Mouse (Mus musculus) limb, embryonic 11.5 days (tissue): ENCODE data around the gene Cox10. TPM values are rescaled to one million over a fixed set of nuclear protein-coding genes. Genes with fewer than 3 reads are reported as not detected.
A peak's percentile ranks its signal among the peaks of the same experiment; 100 is the strongest.

ENCODE experiments used
- ATAC-seq: fragments of 200-750 bp; cut with Nextera tagmentation; 2 replicates; pipeline ENCODE4 v1.8.0; 2017; ENCODE audit warnings: low read depth; ENCODE audit not compliant: insufficient number of reproducible peaks, low FRiP score, low TSS enrichment
- DNase-seq: peaks from one replicate; pipeline ENCODE4 v3.0.0-alpha.2; 2015; ENCODE audit warnings: low spot score
- H3K27ac ChIP-seq: fragments of 300-500 bp; sonication (generic); replicated peaks from 2 replicates; pipeline ENCODE4 v1.5.1; 2014; ENCODE audit warnings: low read depth, mild to moderate bottlenecking, low read length
- H3K27me3 ChIP-seq: fragments of 300-500 bp; sonication (generic); 2 replicates; pipeline ENCODE4 v1.6.1; 2014; ENCODE audit warnings: mild to moderate bottlenecking, low read length, mixed read lengths; ENCODE audit not compliant: control insufficient read depth, insufficient read depth
- H3K36me3 ChIP-seq: fragments of 300-500 bp; sonication (generic); 2 replicates; pipeline ENCODE4 v1.6.1; 2014; ENCODE audit warnings: mild to moderate bottlenecking, low read length, moderate library complexity, mixed read lengths; ENCODE audit not compliant: control insufficient read depth, insufficient read depth
- H3K4me1 ChIP-seq: fragments of 300-500 bp; sonication (generic); 2 replicates; pipeline ENCODE4 v1.6.1; 2014; ENCODE audit warnings: low read length, mixed read lengths; ENCODE audit not compliant: control insufficient read depth, insufficient read depth
- H3K4me2 ChIP-seq: fragments of 300-500 bp; sonication (generic); 2 replicates; pipeline ENCODE4 v1.6.1; 2014; ENCODE audit warnings: low read depth, mild to moderate bottlenecking, moderate library complexity; ENCODE audit not compliant: severe bottlenecking
- H3K4me3 ChIP-seq: fragments of 300-500 bp; sonication (generic); 2 replicates; pipeline ENCODE4 v1.5.1; 2014; ENCODE audit warnings: low read depth, low read length
- H3K9ac ChIP-seq: fragments of 300-500 bp; sonication (generic); 2 replicates; pipeline ENCODE4 v1.6.1; 2014; ENCODE audit warnings: mild to moderate bottlenecking, low read length
- H3K9me3 ChIP-seq: fragments of 300-500 bp; sonication (generic); 2 replicates; pipeline ENCODE4 v1.6.1; 2016; ENCODE audit warnings: low read length; ENCODE audit not compliant: control insufficient read depth
- WGBS: fragments of 180-500 bp; shearing (Covaris S2); extraction: QIAGEN DNeasy Blood & Tissue Kit; methylation state at CpG from one replicate; pipeline ENCODE4 v1.1.7; 2014; 5-methylcytosine and 5-hydroxymethylcytosine counted together
- polyA plus RNA-seq: library from polyadenylated mRNA; unstranded; fragments of >200 nt; fragmentation: Nextera tagmentation; extraction: Ambion mirVana; gene quantifications from 2 replicates; pipeline ENCODE4 v1.2.1, GENCODE M21; 2014

The Cox10 gene
- polyA plus RNA-seq, 1 experiment from 2014 or later: 30.7 TPM

- H3K27me3 ChIP-seq: no peaks in the 10 kb centered on the region
These were observed 125.4 kb downstream of the Cox10 start for GRCm38 (mm10) chr11:63953887-63954286.

GRCm38 (mm10) chr11:63952743-63953191 is 126.5 kb downstream of the Cox10 start:
- Histone ChIP-seq H3K4me2 (no peak overlapping the region), H3K27ac (no peak overlapping the region), H3K27me3 (no peaks in the 10 kb centered on the region), H3K4me1 (peaks cover 5% of the 10 kb centered on the region), H3K36me3 (no peaks in the 10 kb centered on the region), H3K4me3 (no peak overlapping the region), H3K9ac (no peak overlapping the region), H3K9me3 (no peaks in the 10 kb centered on the region)
- ATAC-seq (no peak), DNase-seq (no peak)
- WGBS: 40% methylated on average over 4 of the region's 4 CpGs

More at GRCm38 (mm10) chr11:63953887-63954286, 125.4 kb downstream of the Cox10 start:
- no peak overlapping the region for H3K9ac ChIP-seq
- H3K4me1 ChIP-seq: peaks cover 5% of the 10 kb centered on the region
- WGBS: 91% methylated on average over 2 of the region's 2 CpGs
- ATAC-seq (no peak), DNase-seq (no peak)
- H3K4me3 ChIP-seq: no peak overlapping the region
- H3K9me3 ChIP-seq: no peaks in the 10 kb centered on the region
- H3K36me3 ChIP-seq: no peaks in the 10 kb centered on the region
- H3K27ac ChIP-seq: no peak overlapping the region
- no peak overlapping the region for H3K4me2 ChIP-seq

- Histone ChIP-seq H3K4me1 (peaks cover 5% of the 10 kb centered on the region), H3K9ac (peak overlapping the region; percentile 30; the same call in 1 of the 2 replicates), H3K36me3 (no peaks in the 10 kb centered on the region), H3K4me3 (0 out of 2 replicates have a peak overlapping the region, but pooled peaks have one; percentile 15), H3K9me3 (no peaks in the 10 kb centered on the region), H3K27me3 (no peaks in the 10 kb centered on the region), H3K4me2 (peak overlapping the region; percentile 49), H3K27ac (no peak overlapping the region)
- DNase-seq: peak; percentile 64
- 5% methylated on average over 19 of the region's 19 CpGs for WGBS
- ATAC-seq: no peak
These were observed 127.2 kb downstream of the Cox10 start for GRCm38 (mm10) chr11:63951831-63952631.

GRCm38 (mm10) chr11:63948371-63948770 is 130.9 kb downstream of the Cox10 start:
- H3K4me1 ChIP-seq: peaks cover 5% of the 10 kb centered on the region
- H3K36me3 ChIP-seq: no peaks in the 10 kb centered on the region
- no peak overlapping the region for H3K4me2 ChIP-seq
- H3K9ac ChIP-seq: no peak overlapping the region
- 86% methylated on average over 11 of the region's 11 CpGs for WGBS
- no peak overlapping the region for H3K27ac ChIP-seq
- H3K4me3 ChIP-seq: no peak overlapping the region
- ATAC-seq: no peak
- no peaks in the 10 kb centered on the region for H3K9me3 ChIP-seq
- no peak for DNase-seq
- H3K27me3 ChIP-seq: no peaks in the 10 kb centered on the region

DNA sequence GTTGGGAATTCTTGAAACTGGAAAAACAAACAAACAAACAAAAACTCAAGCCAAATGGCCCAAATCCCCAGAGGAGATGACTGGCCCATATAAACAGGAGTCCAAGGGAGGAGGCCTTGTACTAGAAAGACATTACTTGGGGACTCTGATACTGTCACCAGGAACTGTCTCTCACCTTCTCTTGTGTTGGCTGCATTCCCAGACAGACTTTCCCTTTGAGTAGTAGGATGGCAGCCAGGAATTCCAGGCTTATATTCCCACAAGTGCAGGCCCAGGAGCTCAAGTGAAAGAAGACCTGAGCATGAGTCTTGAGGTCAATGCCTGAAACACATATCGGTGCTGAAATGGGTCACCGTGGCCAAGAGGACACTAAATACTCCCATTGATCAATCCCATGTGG is 132.2 kb downstream of the Cox10 start:
- Histone ChIP-seq H3K27ac (no peak overlapping the region), H3K4me2 (no peak overlapping the region), H3K9ac (no peak overlapping the region), H3K4me1 (peaks cover 2% of the 10 kb centered on the region), H3K9me3 (no peaks in the 10 kb centered on the region), H3K27me3 (no peaks in the 10 kb centered on the region), H3K4me3 (no peak overlapping the region), H3K36me3 (no peaks in the 10 kb centered on the region)
- DNase-seq (no peak), ATAC-seq (no peak)
- 84% methylated on average over 2 of the region's 2 CpGs for WGBS

GRCm38 (mm10) chr11:63943947-63944346 is 135.3 kb downstream of the Cox10 start:
- Histone ChIP-seq H3K9me3 (no peaks in the 10 kb centered on the region), H3K27ac (no peak overlapping the region), H3K36me3 (no peaks in the 10 kb centered on the region), H3K9ac (no peak overlapping the region), H3K27me3 (no peaks in the 10 kb centered on the region), H3K4me1 (no peaks in the 10 kb centered on the region), H3K4me2 (no peak overlapping the region), H3K4me3 (no peak overlapping the region)
- 92% methylated on average over 3 of the region's 3 CpGs for WGBS
- DNase-seq: no peak
- no peak for ATAC-seq

DNA sequence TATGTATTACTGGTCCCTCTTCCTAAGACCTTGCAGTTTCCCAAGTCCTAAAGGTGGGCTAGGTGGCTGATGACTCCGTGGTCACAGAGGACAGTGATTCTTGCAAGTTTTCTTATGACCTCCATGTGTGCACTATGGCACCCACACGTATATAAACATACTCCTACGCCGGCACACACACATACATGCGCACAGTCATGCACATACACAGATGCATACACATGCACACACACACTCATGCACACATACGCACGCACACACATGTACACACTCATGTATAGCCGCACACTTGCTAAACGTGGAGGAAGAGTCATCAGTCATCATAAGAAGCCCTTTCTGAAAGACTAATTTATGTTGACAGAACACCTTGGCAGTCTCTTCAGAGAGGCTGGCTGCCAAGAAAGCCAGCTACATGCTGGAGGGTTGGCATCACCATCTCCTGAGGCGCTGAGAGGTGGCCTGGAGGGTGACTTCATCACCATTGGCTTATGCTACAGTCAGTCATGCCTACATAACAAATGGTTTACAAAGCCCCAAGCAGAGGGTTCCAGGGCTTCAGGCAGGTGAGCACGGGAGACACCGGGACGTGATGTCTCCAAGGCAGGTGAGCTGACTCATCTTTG is 135.9 kb downstream of the Cox10 start:
- no peak overlapping the region for H3K4me2 ChIP-seq
- WGBS: 94% methylated on average over 13 of the region's 13 CpGs
- DNase-seq: no peak

GRCm38 (mm10) chr11:63942177-63942576 is 137.1 kb downstream of the Cox10 start:
- no peaks in the 10 kb centered on the region for H3K4me1 ChIP-seq
- H3K9ac ChIP-seq: no peak overlapping the region
- DNase-seq (no peak), ATAC-seq (no peak)
- no peaks in the 10 kb centered on the region for H3K36me3 ChIP-seq
- H3K27ac ChIP-seq: no peak overlapping the region
- H3K27me3 ChIP-seq: no peaks in the 10 kb centered on the region
- 84% methylated on average over 8 of the region's 8 CpGs for whole genome bisulfite sequencing
- no peak overlapping the region for H3K4me2 ChIP-seq
- no peaks in the 10 kb centered on the region for H3K9me3 ChIP-seq
- H3K4me3 ChIP-seq: no peak overlapping the region

More for the DNA sequence above, 135.9 kb downstream of the Cox10 start:
- Histone ChIP-seq H3K4me3 (no peak overlapping the region), H3K36me3 (no peaks in the 10 kb centered on the region), H3K9ac (no peak overlapping the region), H3K27ac (no peak overlapping the region), H3K27me3 (no peaks in the 10 kb centered on the region), H3K9me3 (no peaks in the 10 kb centered on the region), H3K4me1 (no peaks in the 10 kb centered on the region)
- ATAC-seq: no peak
